Mouse (Mus musculus) midbrain, postnatal 0 days (tissue): ENCODE measurements around the gene Prss38. TPM values are rescaled to one million over a fixed set of nuclear protein-coding genes. Genes with fewer than 3 reads are reported as not detected.

Experiments used
- ATAC-seq: fragments of 200-750 bp; cut with Nextera tagmentation; 2 replicates; pipeline ENCODE4 v1.8.0; 2017; ENCODE audit warnings: moderate number of reproducible peaks, mild to moderate bottlenecking, moderate TSS enrichment, moderate library complexity; ENCODE audit not compliant: low FRiP score
- DNase-seq: peaks from one replicate; pipeline ENCODE4 v3.0.0-alpha.2; 2015; ENCODE audit warnings: low spot score
- H3K27ac ChIP-seq: fragments of 300-500 bp; sonication (generic); 2 replicates; pipeline ENCODE4 v1.5.1; 2014; ENCODE audit warnings: low read depth, mild to moderate bottlenecking, low read length, mixed read lengths
- H3K27me3 ChIP-seq: fragments of 300-500 bp; sonication (generic); 2 replicates; pipeline ENCODE4 v1.6.1; 2014; ENCODE audit warnings: low read length, control low read depth, mixed read lengths; ENCODE audit not compliant: insufficient read depth
- H3K36me3 ChIP-seq: fragments of 300-500 bp; sonication (generic); 2 replicates; pipeline ENCODE4 v1.6.1; 2014; ENCODE audit warnings: low read length, control low read depth, mixed read lengths; ENCODE audit not compliant: insufficient read depth
- H3K4me1 ChIP-seq: fragments of 300-500 bp; sonication (generic); 2 replicates; pipeline ENCODE4 v1.6.1; 2014; ENCODE audit warnings: mild to moderate bottlenecking, control low read depth, antibody characterized with exemption, low read length, mixed read lengths; ENCODE audit not compliant: insufficient read depth
- H3K4me2 ChIP-seq: fragments of 300-500 bp; sonication (generic); 2 replicates; pipeline ENCODE4 v1.6.1; 2014; ENCODE audit warnings: low read depth, mild to moderate bottlenecking, low read length, mixed read lengths; ENCODE audit not compliant: poor library complexity, severe bottlenecking
- H3K4me3 ChIP-seq: fragments of 300-500 bp; sonication (generic); 2 replicates; pipeline ENCODE4 v1.5.1; 2014; ENCODE audit warnings: low read depth, mild to moderate bottlenecking, low read length, moderate library complexity
- H3K9ac ChIP-seq: fragments of 300-500 bp; sonication (generic); replicated peaks from 2 replicates; pipeline ENCODE4 v1.6.1; 2014; ENCODE audit warnings: mild to moderate bottlenecking, low read length, moderate library complexity, mixed read lengths; ENCODE audit not compliant: poor library complexity, severe bottlenecking
- H3K9me3 ChIP-seq: fragments of 300-500 bp; sonication (generic); 2 replicates; pipeline ENCODE4 v1.6.1; 2016; ENCODE audit warnings: low read length, control low read depth
- CTCF ChIP-seq: IDR thresholded peaks from 2 replicates; pipeline ENCODE4 v1.5.1; 2016; ENCODE audit warnings: antibody characterized with exemption, mild to moderate bottlenecking
- WGBS: fragments of 180-500 bp; shearing (Covaris S2); extraction: QIAGEN DNeasy Blood & Tissue Kit; methylation state at CpG from one replicate; pipeline ENCODE4 v1.1.7; 2014; 5-methylcytosine and 5-hydroxymethylcytosine counted together
- polyA plus RNA-seq: library from polyadenylated mRNA; unstranded; fragments of >200 nt; fragmentation: Nextera tagmentation; extraction: Ambion mirVana; gene quantifications from 2 replicates; pipeline ENCODE4 v1.2.1, GENCODE M21; 2015
- total RNA-seq: library from RNA; depleted of rRNA; stranded (reverse); fragments of >200 nt; gene quantifications from 2 replicates; pipeline ENCODE4 v1.2.3, GENCODE M21; 2014

Gene Prss38
- total and polyA plus RNA-seq, 2 experiments from 2014 or later = not detected

DNA sequence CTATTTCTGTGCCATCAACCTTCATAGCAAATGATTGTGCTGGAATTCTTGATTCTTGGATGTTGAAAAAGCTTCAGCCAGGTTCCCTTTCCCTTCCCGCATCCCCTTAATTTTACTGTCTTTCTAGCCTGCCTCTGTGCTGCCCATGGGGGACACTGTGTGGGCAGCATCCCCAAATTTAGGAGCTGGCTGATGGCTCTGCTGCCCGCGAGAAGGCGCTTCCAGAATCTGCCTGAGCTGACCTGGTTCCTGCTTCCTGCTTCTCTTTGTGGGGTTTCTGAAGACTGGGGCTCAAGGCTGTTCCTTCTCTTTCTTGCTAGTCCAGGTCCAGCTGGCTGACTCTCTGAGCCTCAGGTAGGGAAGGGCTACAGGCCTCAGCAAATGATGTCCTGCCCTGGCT lies 20.7 kb downstream of the Prss38 start:
- no peak overlapping the region for H3K4me3 ChIP-seq
- no peak for TF ChIP-seq CTCF
- 85% methylated on average over 4 of the region's 4 CpGs for WGBS
- no peaks in the 10 kb centered on the region for H3K9me3 ChIP-seq
- H3K9ac ChIP-seq = no peak overlapping the region
- H3K4me2 ChIP-seq = no peak overlapping the region
- H3K27me3 ChIP-seq = no peaks in the 10 kb centered on the region
- ATAC-seq = no peak
- H3K4me1 ChIP-seq = no peaks in the 10 kb centered on the region
- H3K27ac ChIP-seq = no peak overlapping the region
- H3K36me3 ChIP-seq = no peaks in the 10 kb centered on the region
- no peak for DNase-seq

GRCm38 (mm10) chr11:59350326-59350725 lies 25.1 kb downstream of the Prss38 start:
- Histone ChIP-seq H3K36me3 (no peaks in the 10 kb centered on the region), H3K4me2 (no peak overlapping the region), H3K27me3 (no peaks in the 10 kb centered on the region), H3K9me3 (no peaks in the 10 kb centered on the region), H3K27ac (no peak overlapping the region), H3K4me3 (no peak overlapping the region), H3K4me1 (no peaks in the 10 kb centered on the region), H3K9ac (no peak overlapping the region)
- TF ChIP-seq CTCF = no peak
- 83% methylated on average over 2 of the region's 2 CpGs for WGBS
- DNase-seq (no peak), ATAC-seq (no peak)

DNA sequence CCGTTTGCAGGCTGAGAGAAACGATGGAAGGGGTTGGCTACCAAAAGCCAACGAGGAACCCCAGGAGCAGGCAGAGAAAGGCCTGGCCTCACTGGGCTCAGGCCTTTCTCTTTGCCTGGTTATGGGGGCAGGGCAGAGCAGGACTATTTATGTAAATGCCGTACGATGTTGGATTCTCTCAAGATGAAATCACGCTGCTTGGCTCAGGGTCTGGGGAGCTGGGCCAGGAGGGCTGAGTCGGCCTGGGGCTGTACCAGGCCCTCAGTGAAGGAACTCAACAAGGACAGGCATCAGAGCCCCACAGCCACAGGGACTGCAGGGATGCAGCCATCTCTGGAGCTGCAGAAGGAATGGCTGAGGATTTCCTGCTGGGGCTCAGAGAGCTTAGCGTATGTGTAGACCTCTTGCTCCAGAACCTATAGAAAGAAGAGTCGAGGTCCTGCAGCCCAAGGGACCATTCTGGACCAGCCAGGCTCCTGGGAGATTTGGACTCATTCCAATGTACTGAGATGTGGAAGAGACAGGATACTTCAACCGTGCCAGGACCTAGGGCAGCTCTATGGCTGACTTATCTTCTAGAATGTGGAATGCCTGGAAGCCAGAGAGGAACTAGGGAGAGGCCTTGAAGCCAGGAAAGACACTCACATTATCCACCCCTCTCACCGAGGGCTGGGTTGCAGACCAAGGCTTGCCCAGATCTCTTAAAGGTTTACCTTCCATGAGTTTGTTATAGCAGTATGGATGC lies 29.1 kb downstream of the Prss38 start:
- H3K4me2 ChIP-seq = no peak overlapping the region
- no peaks in the 10 kb centered on the region for H3K9me3 ChIP-seq
- 74% methylated on average over 11 of the region's 11 CpGs for WGBS
- H3K9ac ChIP-seq = no peak overlapping the region
- no peaks in the 10 kb centered on the region for H3K36me3 ChIP-seq
- DNase-seq = no peak
- no peaks in the 10 kb centered on the region for H3K27me3 ChIP-seq
- H3K4me1 ChIP-seq = no peaks in the 10 kb centered on the region
- no peak overlapping the region for H3K27ac ChIP-seq
- no peak overlapping the region for H3K4me3 ChIP-seq
- ATAC-seq = no peak
- no peak for TF ChIP-seq CTCF

DNA sequence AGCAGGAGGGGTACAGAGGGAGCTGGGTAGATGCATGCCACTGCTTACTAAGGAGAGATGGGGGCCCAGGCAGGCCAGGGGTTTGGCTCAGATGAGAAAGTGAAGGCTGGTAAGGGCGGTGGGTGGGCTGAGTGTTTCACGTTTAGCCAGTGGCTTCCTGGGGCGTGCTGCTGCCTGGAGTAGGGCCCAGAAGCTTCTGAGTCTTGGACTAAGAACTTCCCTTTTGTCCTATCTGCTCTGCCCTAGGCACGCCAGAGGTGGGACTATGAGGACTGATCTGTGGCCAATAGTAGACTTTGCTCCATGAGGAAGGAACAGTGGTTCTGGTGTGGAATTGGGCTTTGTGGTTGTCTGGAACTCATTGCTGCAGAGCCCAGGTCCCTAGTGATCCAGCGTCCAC lies 32.5 kb downstream of the Prss38 start:
- Histone ChIP-seq H3K9me3 (no peaks in the 10 kb centered on the region), H3K27me3 (no peaks in the 10 kb centered on the region), H3K36me3 (no peaks in the 10 kb centered on the region), H3K9ac (no peak overlapping the region), H3K4me3 (no peak overlapping the region), H3K27ac (no peak overlapping the region), H3K4me2 (no peak overlapping the region), H3K4me1 (no peaks in the 10 kb centered on the region)
- DNase-seq (no peak), ATAC-seq (no peak)
- no peak for TF ChIP-seq CTCF
- WGBS = 79% methylated on average over 5 of the region's 5 CpGs

- Histone ChIP-seq H3K36me3 (no peaks in the 10 kb centered on the region), H3K27me3 (no peaks in the 10 kb centered on the region), H3K4me3 (no peak overlapping the region), H3K4me1 (no peaks in the 10 kb centered on the region), H3K9ac (no peak overlapping the region), H3K4me2 (no peak overlapping the region), H3K9me3 (no peaks in the 10 kb centered on the region), H3K27ac (no peak overlapping the region)
- no peak for TF ChIP-seq CTCF
- 88% methylated on average over 2 of the region's 2 CpGs for WGBS
- DNase-seq (no peak), ATAC-seq (no peak)
These were observed 36.7 kb downstream of the Prss38 start for GRCm38 (mm10) chr11:59338736-59339120.

DNA sequence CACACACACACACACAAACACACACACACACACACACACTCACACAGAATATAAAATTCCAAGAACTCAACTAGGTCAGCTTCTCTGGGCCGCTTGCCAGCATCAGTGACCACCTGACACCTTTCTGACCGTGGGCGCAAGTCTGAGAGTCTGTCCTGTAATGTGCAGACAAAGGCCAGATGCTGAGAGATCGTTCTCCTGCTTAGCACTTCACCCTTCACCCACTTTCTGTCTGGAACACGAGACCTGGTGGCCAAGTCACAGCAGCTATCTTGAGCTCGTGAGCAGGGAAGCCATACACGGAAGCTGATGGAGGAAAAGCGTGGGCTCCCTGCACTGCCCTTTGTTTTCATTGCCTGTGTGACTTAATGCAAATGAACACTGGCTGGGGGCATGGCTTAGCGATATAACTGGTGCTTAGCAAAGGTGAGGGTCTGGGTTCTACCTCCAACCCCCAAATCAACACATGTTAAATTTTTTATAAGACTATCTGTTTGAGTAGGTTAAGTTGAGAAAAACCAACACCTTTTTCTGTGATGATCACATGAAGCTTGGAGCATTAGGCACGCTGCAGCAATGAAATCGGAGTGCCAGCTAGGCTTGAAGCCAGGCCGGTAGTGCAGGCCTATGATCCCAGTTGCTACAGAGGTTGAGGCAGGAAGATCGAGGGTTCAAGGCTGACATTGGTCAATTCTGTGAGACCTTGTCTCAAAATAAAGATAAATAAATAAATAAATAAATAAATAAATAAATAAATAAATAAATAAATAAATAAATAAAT lies 37.3 kb downstream of the Prss38 start:
- no peaks in the 10 kb centered on the region for H3K36me3 ChIP-seq
- H3K9me3 ChIP-seq = no peaks in the 10 kb centered on the region
- no peak overlapping the region for H3K9ac ChIP-seq
- DNase-seq (peak; percentile 14), ATAC-seq (no peak)
- no peak overlapping the region for H3K27ac ChIP-seq
- no peak for TF ChIP-seq CTCF
- H3K4me2 ChIP-seq = no peak overlapping the region
- no peaks in the 10 kb centered on the region for H3K4me1 ChIP-seq
- no peaks in the 10 kb centered on the region for H3K27me3 ChIP-seq
- H3K4me3 ChIP-seq = no peak overlapping the region
- WGBS = 68% methylated on average over 13 of the region's 13 CpGs
